Mouse (Mus musculus): ENCODE measurements around the gene Trrap. TPM values are rescaled to one million over a fixed set of nuclear protein-coding genes. Genes with fewer than 3 reads are reported as not detected.
"Not testable (repeated sequence)": the region's sequence is repeated elsewhere in the genome, so short reads cannot be mapped to it uniquely, and the experiment has no call there.

The Trrap gene
- 69.1 and 71.5 TPM in 2 replicates for polyA plus RNA-seq (2015; fragmentation: Nextera tagmentation; extraction: Ambion mirVana)

- Histone ChIP-seq H3K9ac (peak within 1 kb of the TSS; percentile 98), H3K27ac (replicated peaks) (peak within 1 kb of the TSS; percentile 99), H3K4me1 (replicated peaks) (peaks cover 13% of the 10 kb centered on the region), H3K36me3 (peaks cover 16% of the 10 kb centered on the region), H3K4me3 (peak within 1 kb of the TSS; percentile 96), H3K4me2 (peak within 1 kb of the TSS; percentile 82)
- H3K9me3 ChIP-seq, H3K27me3 ChIP-seq: not testable (repeated sequence)
- peak; percentile 2 for ATAC-seq (ENCODE audit: low FRiP score, low read depth)
- WGBS, result 90% methylated on average over 12 of the region's 15 CpGs
Measured at GRCm38 (mm10) chr5:144767106-144767798, at the start of gene Trrap. Gene Trrap, plus strand, starts transcription at chr5:144767732.

GRCm38 (mm10) chr5:144719781-144720180, 47.8 kb upstream of the Trrap start:
- no peaks in the 10 kb centered on the region for H3K27me3 ChIP-seq
- WGBS, result 44% methylated on average over 6 of the region's 6 CpGs
- H3K27ac ChIP-seq (replicated peaks), result no peak overlapping the region
- H3K9ac ChIP-seq, result no peak overlapping the region
- no peaks in the 10 kb centered on the region for H3K36me3 ChIP-seq
- no peaks in the 10 kb centered on the region for H3K4me1 ChIP-seq (replicated peaks)
- ATAC-seq (ENCODE audit: low FRiP score, low read depth), result no peak
- H3K4me3 ChIP-seq, result no peak overlapping the region
- H3K4me2 ChIP-seq, result no peak overlapping the region
- no peaks in the 10 kb centered on the region for H3K9me3 ChIP-seq

GRCm38 (mm10) chr5:144720281-144720680, 47.3 kb upstream of the Trrap start:
- Histone ChIP-seq H3K4me1 (replicated peaks) (no peaks in the 10 kb centered on the region), H3K9me3 (no peaks in the 10 kb centered on the region), H3K9ac (no peak overlapping the region), H3K36me3 (no peaks in the 10 kb centered on the region), H3K27me3 (no peaks in the 10 kb centered on the region), H3K27ac (replicated peaks) (no peak overlapping the region), H3K4me3 (no peak overlapping the region), H3K4me2 (no peak overlapping the region)
- ATAC-seq (ENCODE audit: low FRiP score, low read depth), result no peak
- 62% methylated on average over 4 of the region's 4 CpGs for WGBS

GRCm38 (mm10) chr5:144724926-144725325, 42.6 kb upstream of the Trrap start:
- Histone ChIP-seq H3K27ac (replicated peaks) (no peak overlapping the region), H3K36me3 (no peaks in the 10 kb centered on the region), H3K4me2 (no peak overlapping the region), H3K4me1 (replicated peaks) (no peaks in the 10 kb centered on the region), H3K9me3 (no peaks in the 10 kb centered on the region), H3K9ac (no peak overlapping the region), H3K4me3 (no peak overlapping the region), H3K27me3 (peaks cover 7% of the 10 kb centered on the region)
- no peak for ATAC-seq (ENCODE audit: low FRiP score, low read depth)
- WGBS, result 19% methylated on average over 2 of the region's 2 CpGs

- H3K27me3 ChIP-seq, result peaks cover 7% of the 10 kb centered on the region
Measured at GRCm38 (mm10) chr5:144725554-144725953, 42.0 kb upstream of the Trrap start.

GRCm38 (mm10) chr5:144727119-144727518, 40.4 kb upstream of the Trrap start:
- Histone ChIP-seq H3K4me3 (no peak overlapping the region), H3K27me3 (peaks cover 7% of the 10 kb centered on the region), H3K27ac (replicated peaks) (no peak overlapping the region), H3K9me3 (no peaks in the 10 kb centered on the region), H3K4me1 (replicated peaks) (no peaks in the 10 kb centered on the region), H3K9ac (no peak overlapping the region), H3K36me3 (no peaks in the 10 kb centered on the region), H3K4me2 (no peak overlapping the region)
- WGBS, result 4% methylated on average over 9 of the region's 9 CpGs
- ATAC-seq (ENCODE audit: low FRiP score, low read depth), result peak; percentile 48; the same call in 1 of the 2 replicates

More at GRCm38 (mm10) chr5:144725554-144725953, 42.0 kb upstream of the Trrap start:
- Histone ChIP-seq H3K9ac (no peak overlapping the region), H3K4me2 (no peak overlapping the region), H3K9me3 (no peaks in the 10 kb centered on the region), H3K4me1 (replicated peaks) (no peaks in the 10 kb centered on the region), H3K36me3 (no peaks in the 10 kb centered on the region), H3K4me3 (no peak overlapping the region), H3K27ac (replicated peaks) (no peak overlapping the region)
- no peak for ATAC-seq (ENCODE audit: low FRiP score, low read depth)
- 88% methylated on average over 3 of the region's 3 CpGs for WGBS

GRCm38 (mm10) chr5:144728237-144728636, 39.3 kb upstream of the Trrap start:
- H3K36me3 ChIP-seq, result no peaks in the 10 kb centered on the region
- peaks cover 7% of the 10 kb centered on the region for H3K27me3 ChIP-seq
- no peak for ATAC-seq (ENCODE audit: low FRiP score, low read depth)
- H3K27ac ChIP-seq (replicated peaks), result no peak overlapping the region
- WGBS, result 22% methylated on average over 5 of the region's 5 CpGs
- no peak overlapping the region for H3K4me3 ChIP-seq
- no peaks in the 10 kb centered on the region for H3K9me3 ChIP-seq
- H3K4me1 ChIP-seq (replicated peaks), result no peaks in the 10 kb centered on the region
- no peak overlapping the region for H3K9ac ChIP-seq
- no peak overlapping the region for H3K4me2 ChIP-seq

GRCm38 (mm10) chr5:144729216-144729615, 38.3 kb upstream of the Trrap start:
- Histone ChIP-seq H3K4me1 (replicated peaks) (no peaks in the 10 kb centered on the region), H3K4me3 (no peak overlapping the region), H3K4me2 (no peak overlapping the region), H3K27ac (replicated peaks) (no peak overlapping the region), H3K9ac (no peak overlapping the region), H3K9me3 (no peaks in the 10 kb centered on the region), H3K27me3 (peaks cover 7% of the 10 kb centered on the region), H3K36me3 (no peaks in the 10 kb centered on the region)
- ATAC-seq (ENCODE audit: low FRiP score, low read depth), result no peak
- 80% methylated on average over 8 of the region's 8 CpGs for WGBS

GRCm38 (mm10) chr5:144733953-144734352, 33.6 kb upstream of the Trrap start:
- peak; percentile 35; the same call in 1 of the 2 replicates for ATAC-seq (ENCODE audit: low FRiP score, low read depth)
- no peaks in the 10 kb centered on the region for H3K27me3 ChIP-seq
- peaks cover 9% of the 10 kb centered on the region for H3K36me3 ChIP-seq
- H3K4me1 ChIP-seq (replicated peaks), result no peaks in the 10 kb centered on the region
- no peak overlapping the region for H3K27ac ChIP-seq (replicated peaks)
- no peak overlapping the region for H3K4me2 ChIP-seq
- no peak overlapping the region for H3K4me3 ChIP-seq
- 35% methylated on average over 4 of the region's 4 CpGs for WGBS
- no peak overlapping the region for H3K9ac ChIP-seq
- no peaks in the 10 kb centered on the region for H3K9me3 ChIP-seq

GRCm38 (mm10) chr5:144734949-144735348, 32.6 kb upstream of the Trrap start:
- no peak overlapping the region for H3K9ac ChIP-seq
- peaks cover 18% of the 10 kb centered on the region for H3K36me3 ChIP-seq
- H3K9me3 ChIP-seq, result no peaks in the 10 kb centered on the region
- peak; percentile 67 for ATAC-seq (ENCODE audit: low FRiP score, low read depth)
- WGBS, result 33% methylated on average over 8 of the region's 8 CpGs
- H3K4me2 ChIP-seq, result no peak overlapping the region
- no peaks in the 10 kb centered on the region for H3K27me3 ChIP-seq
- H3K4me3 ChIP-seq, result no peak overlapping the region
- H3K4me1 ChIP-seq (replicated peaks), result no peaks in the 10 kb centered on the region
- H3K27ac ChIP-seq (replicated peaks), result no peak overlapping the region

GRCm38 (mm10) chr5:144737101-144737500, 30.4 kb upstream of the Trrap start:
- no peaks in the 10 kb centered on the region for H3K4me1 ChIP-seq (replicated peaks)
- ATAC-seq (ENCODE audit: low FRiP score, low read depth), result no peak
- no peaks in the 10 kb centered on the region for H3K27me3 ChIP-seq
- H3K9ac ChIP-seq, result no peak overlapping the region
- H3K4me3 ChIP-seq, result no peak overlapping the region
- no peaks in the 10 kb centered on the region for H3K9me3 ChIP-seq
- no peak overlapping the region for H3K27ac ChIP-seq (replicated peaks)
- 88% methylated on average over 14 of the region's 14 CpGs for WGBS
- H3K36me3 ChIP-seq, result peaks cover 37% of the 10 kb centered on the region
- no peak overlapping the region for H3K4me2 ChIP-seq

GRCm38 (mm10) chr5:144752432-144752831, 15.1 kb upstream of the Trrap start:
- no peak for ATAC-seq (ENCODE audit: low FRiP score, low read depth)
- H3K27me3 ChIP-seq, result no peaks in the 10 kb centered on the region
- H3K4me3 ChIP-seq, result no peak overlapping the region
- 21% methylated on average over 5 of the region's 5 CpGs for WGBS
- H3K9ac ChIP-seq, result no peak overlapping the region
- H3K4me1 ChIP-seq (replicated peaks), result peaks cover 2% of the 10 kb centered on the region
- H3K9me3 ChIP-seq, result no peaks in the 10 kb centered on the region
- no peak overlapping the region for H3K4me2 ChIP-seq
- no peak overlapping the region for H3K27ac ChIP-seq (replicated peaks)
- H3K36me3 ChIP-seq, result peaks cover 44% of the 10 kb centered on the region

- no peak overlapping the region for H3K4me2 ChIP-seq
- no peak for ATAC-seq (ENCODE audit: low FRiP score, low read depth)
- H3K27ac ChIP-seq (replicated peaks), result no peak overlapping the region
- no peak overlapping the region for H3K4me3 ChIP-seq
- H3K9ac ChIP-seq, result no peak overlapping the region
- H3K27me3 ChIP-seq, result no peaks in the 10 kb centered on the region
- H3K9me3 ChIP-seq, result no peaks in the 10 kb centered on the region
- H3K4me1 ChIP-seq (replicated peaks), result peaks cover 8% of the 10 kb centered on the region
- peaks cover 43% of the 10 kb centered on the region for H3K36me3 ChIP-seq
- WGBS, result 64% methylated on average over 7 of the region's 7 CpGs
Measured at GRCm38 (mm10) chr5:144753041-144753440, 14.5 kb upstream of the Trrap start.
